Mouse (Mus musculus): ENCODE data around the gene Clec4a2. TPM values are rescaled to one million over a fixed set of nuclear protein-coding genes. Genes with fewer than 3 reads are reported as not detected.
"Not testable (repeated sequence)": the region's sequence is repeated elsewhere in the genome, so short reads cannot be mapped to it uniquely, and the experiment has no call there.

Clec4a2 gene
- 0.52 and 0.70 TPM in 2 replicates for polyA plus RNA-seq (2012; rRNA removed)

GRCm38 (mm10) chr6:123106128-123106527, at the start of gene Clec4a2:
Clec4a2 (plus strand) TSS chr6:123106428.
- DNase-seq (ENCODE audit: low read depth), result not testable (repeated sequence)

DNA sequence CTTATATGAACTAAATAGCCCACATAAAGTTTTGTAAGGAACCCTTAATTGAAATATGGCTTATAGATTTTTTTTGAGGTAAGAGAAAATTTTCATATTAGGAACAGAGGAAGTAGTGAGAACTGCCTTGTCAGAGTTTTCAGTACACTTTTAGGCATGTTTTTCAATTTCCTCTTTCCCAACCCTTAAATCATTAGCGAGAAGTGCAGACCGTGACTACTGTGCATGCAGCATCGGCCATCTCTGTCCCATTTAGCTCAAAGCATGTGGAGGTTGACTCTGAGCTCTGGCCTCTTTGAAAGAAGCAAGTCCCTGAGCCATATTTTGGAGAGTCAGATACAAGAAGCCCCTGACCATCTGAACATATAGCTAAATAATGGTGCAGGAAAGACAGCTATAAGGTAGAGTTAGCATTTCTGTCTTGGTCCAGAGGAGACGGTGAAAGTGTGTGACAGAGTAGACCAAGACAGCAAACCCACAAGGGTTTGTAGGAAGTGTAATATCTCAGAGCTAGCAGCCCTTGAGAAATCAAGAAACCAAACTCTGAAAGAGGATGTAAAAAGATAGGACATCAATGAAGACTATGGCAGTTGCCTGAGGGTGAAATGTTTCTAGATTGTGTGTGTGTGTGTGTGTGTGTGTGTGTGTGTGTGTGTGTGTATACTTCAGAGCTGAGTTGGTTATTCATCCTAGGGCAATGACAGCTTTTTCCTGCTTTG, 10.9 kb upstream of the Clec4a2 start:
- TF ChIP-seq POLR2A (IDR thresholded peaks at IDR 0.05; ENCODE audit: borderline replicate concordance, extremely low read depth, insufficient read depth, insufficient read length, poor library complexity, severe bottlenecking) (no peak), CTCF (IDR thresholded peaks at IDR 0.05; ENCODE audit: borderline replicate concordance, extremely low read depth, insufficient read depth, insufficient read length) (no peak)
- DNase-seq (ENCODE audit: low read depth), result no peak

DNA sequence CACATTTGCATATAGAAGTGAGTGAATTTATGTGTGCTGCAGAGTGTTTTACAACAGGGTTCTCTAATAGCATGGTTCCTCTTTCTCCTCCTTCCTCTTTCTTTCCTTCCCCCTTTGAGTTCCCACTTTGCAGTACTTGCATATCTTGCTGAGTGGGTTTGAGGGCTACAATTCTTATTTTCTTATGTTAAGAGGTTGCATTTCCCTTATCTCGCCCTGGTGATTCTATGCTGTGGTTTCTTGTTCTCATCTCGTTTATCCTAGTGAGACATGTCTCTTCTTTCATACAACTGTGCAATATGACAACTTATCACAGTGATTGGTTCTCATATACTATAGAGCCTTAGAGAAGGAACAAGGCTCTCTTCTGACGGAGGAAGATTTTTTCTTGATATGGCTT, 17.0 kb downstream of the Clec4a2 start:
- no peak for TF ChIP-seq CTCF (IDR thresholded peaks at IDR 0.05; ENCODE audit: borderline replicate concordance, extremely low read depth, insufficient read depth, insufficient read length)
- no peak for TF ChIP-seq POLR2A (IDR thresholded peaks at IDR 0.05; ENCODE audit: borderline replicate concordance, extremely low read depth, insufficient read depth, insufficient read length, poor library complexity, severe bottlenecking)
- DNase-seq (ENCODE audit: low read depth), result no peak

DNA sequence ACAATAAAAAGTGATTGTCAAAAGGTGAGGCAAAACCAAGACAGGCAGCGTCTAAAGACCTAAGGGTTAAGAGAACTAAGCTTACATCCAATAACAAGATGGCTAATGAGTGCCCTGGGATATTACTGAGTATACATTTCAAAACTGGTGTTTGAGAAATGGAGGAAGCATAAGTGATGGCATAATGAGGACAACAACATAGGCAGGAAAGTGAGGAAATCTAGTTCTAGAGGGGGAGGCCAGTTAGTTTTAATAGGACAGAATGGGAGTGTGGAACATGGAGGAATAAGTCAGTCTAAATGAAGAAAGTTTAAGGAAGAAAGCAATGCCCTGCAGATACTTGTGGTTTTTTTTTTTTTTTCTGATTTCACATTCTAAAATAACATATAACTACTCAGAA, 20.9 kb downstream of the Clec4a2 start:
- TF ChIP-seq POLR2A (IDR thresholded peaks at IDR 0.05; ENCODE audit: borderline replicate concordance, extremely low read depth, insufficient read depth, insufficient read length, poor library complexity, severe bottlenecking) (no peak), CTCF (IDR thresholded peaks at IDR 0.05; ENCODE audit: borderline replicate concordance, extremely low read depth, insufficient read depth, insufficient read length) (no peak)

DNA sequence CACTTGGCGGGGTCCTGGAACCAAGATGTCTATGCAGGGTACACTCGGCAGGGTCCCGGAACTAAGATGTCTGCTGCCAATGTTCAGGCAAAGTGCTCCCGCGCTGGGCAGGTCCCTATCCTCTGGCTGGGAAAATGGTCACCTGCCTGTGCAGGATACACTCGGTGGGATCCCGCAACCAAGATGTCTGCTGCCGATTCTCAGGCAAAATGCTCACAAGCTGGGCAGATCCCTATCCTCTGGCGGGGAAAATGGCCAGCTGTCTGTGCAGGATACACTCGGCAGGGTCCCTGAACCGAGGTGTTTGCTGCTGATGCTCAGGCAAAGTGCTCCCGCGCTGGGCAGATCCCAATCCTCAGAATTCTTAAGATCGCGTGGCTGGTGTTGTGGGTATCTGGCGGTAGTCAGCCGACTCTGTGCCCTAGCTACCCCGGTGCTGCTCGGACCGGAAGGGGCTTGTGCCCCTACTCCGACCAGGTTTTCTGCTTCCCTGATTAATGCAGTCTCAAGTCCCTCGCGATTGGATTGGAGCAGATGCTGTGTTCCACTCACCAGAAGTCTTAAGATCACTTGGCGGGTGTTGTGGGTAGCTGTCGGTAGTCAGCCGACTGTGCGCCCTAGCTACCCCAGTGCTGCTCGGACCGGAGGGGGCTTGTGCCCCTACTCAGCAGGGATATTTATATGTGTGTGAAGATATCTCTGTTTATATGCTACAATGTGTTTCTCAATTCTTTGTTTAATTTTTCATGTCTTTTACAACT, 31.7 kb downstream of the Clec4a2 start:
- DNase-seq (ENCODE audit: low read depth), result not testable (repeated sequence)

More for the DNA sequence above, 20.9 kb downstream of the Clec4a2 start:
- DNase-seq (ENCODE audit: low read depth), result no peak

DNA sequence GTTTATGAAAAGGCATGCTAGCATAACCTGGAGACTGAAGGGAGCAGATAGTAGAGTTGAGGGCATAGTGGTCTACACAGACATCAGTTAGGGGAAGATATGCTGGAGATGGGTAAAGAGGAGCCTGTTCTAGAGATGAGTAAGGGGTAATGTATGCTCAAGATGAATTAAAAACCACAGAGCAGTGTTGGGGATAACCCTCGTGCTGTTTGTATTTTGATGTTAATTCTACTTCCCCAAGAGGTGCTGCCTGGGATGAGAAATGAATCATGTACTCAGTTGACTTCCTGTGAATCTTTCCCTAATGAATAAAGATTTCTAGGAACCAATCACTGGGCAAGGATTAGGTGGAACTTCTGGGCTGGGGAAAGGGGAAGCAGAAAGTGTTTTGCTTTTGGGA, 63.9 kb downstream of the Clec4a2 start:
- DNase-seq (ENCODE audit: low read depth), result no peak
- TF ChIP-seq POLR2A (IDR thresholded peaks at IDR 0.05; ENCODE audit: borderline replicate concordance, extremely low read depth, insufficient read depth, insufficient read length, poor library complexity, severe bottlenecking) (no peak), CTCF (IDR thresholded peaks at IDR 0.05; ENCODE audit: borderline replicate concordance, extremely low read depth, insufficient read depth, insufficient read length) (no peak)

DNA sequence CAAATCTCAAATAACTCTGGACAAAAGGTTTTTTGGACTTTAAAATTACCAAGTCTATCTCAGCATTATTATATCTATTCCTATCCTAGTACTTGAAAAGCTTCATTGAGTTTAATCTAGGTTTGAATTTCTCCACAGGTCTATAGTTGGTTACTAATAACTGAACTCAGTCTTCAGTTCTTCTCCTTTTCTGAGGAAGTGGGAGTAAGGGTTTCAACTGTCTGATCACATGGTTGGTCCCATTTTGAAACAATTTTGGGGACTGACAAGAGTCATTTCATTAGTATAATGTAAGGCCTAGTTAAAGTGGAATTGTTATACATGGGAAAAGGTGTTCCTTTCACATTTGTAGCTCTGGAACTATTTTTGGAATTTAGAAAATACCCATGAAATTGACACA, 64.8 kb downstream of the Clec4a2 start:
- TF ChIP-seq POLR2A (IDR thresholded peaks at IDR 0.05; ENCODE audit: borderline replicate concordance, extremely low read depth, insufficient read depth, insufficient read length, poor library complexity, severe bottlenecking) (no peak), CTCF (IDR thresholded peaks at IDR 0.05; ENCODE audit: borderline replicate concordance, extremely low read depth, insufficient read depth, insufficient read length) (no peak)
- no peak for DNase-seq (ENCODE audit: low read depth)

DNA sequence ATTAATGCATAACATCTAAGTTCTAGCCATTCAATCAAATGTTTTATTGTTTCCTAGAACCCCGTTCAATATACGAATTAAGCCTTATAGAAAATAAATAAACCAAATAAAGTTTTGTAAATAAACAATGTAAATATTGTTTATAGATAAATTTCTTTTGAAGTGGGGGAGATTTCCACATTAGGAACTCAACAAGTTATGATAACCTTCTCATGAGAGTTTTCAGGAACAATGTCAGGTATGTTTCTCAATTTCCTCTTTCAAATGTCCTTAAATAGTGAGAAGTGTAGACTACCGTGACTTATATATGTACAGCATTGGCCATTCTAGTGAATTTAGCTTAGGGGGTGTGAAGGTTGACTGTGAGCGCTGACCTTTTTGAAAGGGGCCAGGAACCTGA, 66.4 kb downstream of the Clec4a2 start, which contains the start of gene Clec4b2:
Gene Clec4b2, plus strand, starts transcription at position 301 of the 400 bp plus-strand sequence.
- TF ChIP-seq POLR2A (IDR thresholded peaks at IDR 0.05; ENCODE audit: borderline replicate concordance, extremely low read depth, insufficient read depth, insufficient read length, poor library complexity, severe bottlenecking), result no peak
- TF ChIP-seq CTCF (IDR thresholded peaks at IDR 0.05; ENCODE audit: borderline replicate concordance, extremely low read depth, insufficient read depth, insufficient read length), result no peak
- no peak for DNase-seq (ENCODE audit: low read depth)

GRCm38 (mm10) chr6:123175549-123175948, 69.3 kb downstream of the Clec4a2 start:
- no peak for DNase-seq (ENCODE audit: low read depth)
- no peak for TF ChIP-seq CTCF (IDR thresholded peaks at IDR 0.05; ENCODE audit: borderline replicate concordance, extremely low read depth, insufficient read depth, insufficient read length)
- TF ChIP-seq POLR2A (IDR thresholded peaks at IDR 0.05; ENCODE audit: borderline replicate concordance, extremely low read depth, insufficient read depth, insufficient read length, poor library complexity, severe bottlenecking), result no peak

DNA sequence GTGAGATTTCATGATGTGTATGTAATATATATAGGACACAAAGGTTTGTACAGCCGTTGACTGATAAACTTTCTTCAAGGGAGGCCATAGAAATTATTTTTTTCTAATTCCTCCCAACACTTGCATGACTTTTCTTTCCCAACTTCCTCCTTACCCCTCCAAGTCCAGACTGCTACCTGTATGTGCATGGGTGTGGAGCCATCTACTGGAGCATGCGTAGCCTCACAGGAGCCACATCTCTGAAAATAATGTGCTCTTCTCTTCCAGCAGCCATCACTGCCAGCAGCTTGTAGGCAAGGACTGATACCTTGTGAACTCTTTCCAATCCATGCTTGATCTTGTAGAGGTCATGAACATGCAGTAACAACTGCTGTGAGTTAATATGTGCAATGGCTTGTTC, 78.6 kb downstream of the Clec4a2 start:
- not testable (repeated sequence) for DNase-seq (ENCODE audit: low read depth)

Other genes with a start within 250 kb of the Clec4a2 start
- 74.3 and 84.2 TPM in 2 replicates for gene Necap1, start 232.0 kb upstream of the Clec4a2 start, polyA plus RNA-seq (2012; rRNA removed)
- gene Clec4a1, start 184.6 kb upstream of the Clec4a2 start, polyA plus RNA-seq (2012; rRNA removed), result 0.90 and 1.2 TPM in 2 replicates
- gene Clec4a3, start 153.9 kb upstream of the Clec4a2 start, polyA plus RNA-seq (2012; rRNA removed), result 0.45 TPM in 1 of 2 replicates, not detected in the other
- gene Clec4a4, start 116.1 kb upstream of the Clec4a2 start, polyA plus RNA-seq (2012; rRNA removed), result not detected in 2 replicates
- gene Clec4b1, start 56.5 kb upstream of the Clec4a2 start, polyA plus RNA-seq (2012; rRNA removed), result not detected in 2 replicates
- gene Clec4b2, start 66.5 kb downstream of the Clec4a2 start, polyA plus RNA-seq (2012; rRNA removed), result not detected in 2 replicates
- 0.38 and 0.82 TPM in 2 replicates for gene Clec4n, start 123.4 kb downstream of the Clec4a2 start, polyA plus RNA-seq (2012; rRNA removed)
- gene Clec4d, start 155.7 kb downstream of the Clec4a2 start, polyA plus RNA-seq (2012; rRNA removed), result 0.15 TPM in 1 of 2 replicates, not detected in the other
- gene Clec4e, start 183.4 kb downstream of the Clec4a2 start, polyA plus RNA-seq (2012; rRNA removed), result not detected in 2 replicates
- gene Vmn2r19, start 201.9 kb downstream of the Clec4a2 start, polyA plus RNA-seq (2012; rRNA removed), result not detected in 2 replicates